Mouse (Mus musculus): Measurements from ENCODE around the gene Tfdp1. TPM values are rescaled to one million over a fixed set of nuclear protein-coding genes. Genes with fewer than 3 reads are reported as not detected.
A peak's percentile ranks its signal among the peaks of the same experiment; 100 is the strongest.

Gene Tfdp1
- total RNA-seq, 2 experiments from 2014 or later: 54.7 to 57.2 TPM

DNA sequence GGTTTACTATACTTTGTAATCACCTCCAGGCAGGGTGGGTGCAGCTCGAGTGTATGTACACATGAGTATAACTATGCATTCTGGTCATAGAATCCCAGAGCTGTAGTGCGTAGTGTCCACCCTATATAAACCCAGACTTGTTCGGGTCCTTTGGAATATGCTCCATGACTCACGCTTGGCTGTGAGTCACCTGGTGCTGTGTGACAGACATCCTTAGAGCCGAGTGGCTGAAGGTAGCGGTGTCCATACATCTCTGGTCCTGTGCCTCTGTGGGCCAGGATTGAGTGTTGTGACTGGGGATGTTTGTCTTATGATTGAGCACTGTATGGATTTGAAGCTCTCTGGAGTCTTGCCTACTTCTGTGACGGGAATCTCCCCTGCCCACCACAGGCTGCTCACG, 14.1 kb downstream of the Tfdp1 start:
- intact Hi-C loops (cut with DNase I): no loop called here

DNA sequence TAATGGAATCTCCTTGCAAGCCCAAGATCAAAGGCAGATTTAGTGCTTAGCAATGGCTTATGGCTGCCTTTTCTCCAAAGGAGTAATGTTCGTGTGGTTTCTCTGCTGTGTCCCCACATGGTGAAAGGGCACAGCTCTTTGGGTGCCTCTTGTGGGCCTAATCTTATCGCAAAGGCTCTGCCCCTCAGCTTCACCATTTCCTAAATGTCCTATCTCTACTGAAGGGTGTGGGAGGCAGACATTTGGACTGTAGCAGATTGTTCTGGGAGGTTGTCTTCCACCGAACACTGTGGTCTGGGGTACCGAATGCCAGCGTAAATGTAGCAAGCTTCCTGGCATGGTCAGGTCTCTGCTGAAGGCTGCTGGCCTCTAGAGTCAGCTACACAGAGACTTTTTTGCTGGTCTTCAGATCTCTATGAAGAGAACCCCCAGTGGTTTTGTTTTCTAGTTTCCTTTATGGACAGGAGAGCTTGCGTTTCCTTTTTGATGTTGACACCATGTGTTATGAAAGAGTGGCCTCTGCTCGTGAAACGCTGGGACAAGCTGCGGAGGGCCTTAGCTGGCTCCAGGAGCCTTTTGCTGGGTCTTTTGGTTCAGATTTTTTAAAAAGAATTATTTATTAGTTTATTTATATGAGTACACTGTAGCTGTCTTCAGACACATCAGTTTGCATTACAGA, 14.7 kb downstream of the Tfdp1 start:
- intact Hi-C loops (cut with DNase I): no loop called here
- DNase-seq: no peak

More for the DNA sequence above, 14.1 kb downstream of the Tfdp1 start:
- no peak for DNase-seq

DNA sequence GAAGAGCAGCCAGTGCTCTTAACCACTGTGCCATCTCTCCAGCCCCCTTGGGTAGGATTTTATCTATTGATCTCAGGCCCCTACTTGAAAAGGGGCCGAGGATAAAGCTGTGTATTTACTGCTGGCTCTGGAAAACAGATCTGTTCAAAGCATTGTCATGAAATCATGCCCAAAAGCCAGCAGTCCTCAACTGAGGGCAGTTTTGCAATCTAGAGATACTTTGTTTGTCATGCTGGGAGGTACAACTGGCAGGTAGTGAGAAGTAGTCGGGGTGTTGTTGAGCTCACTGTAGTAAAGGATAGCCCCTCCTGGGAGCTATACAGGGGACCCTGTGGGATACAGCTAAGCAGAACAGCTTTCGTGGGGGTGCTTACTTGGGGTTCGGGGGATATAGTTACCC, 15.3 kb downstream of the Tfdp1 start:
- intact Hi-C loops (cut with DNase I): no loop called here
- no peak for DNase-seq

DNA sequence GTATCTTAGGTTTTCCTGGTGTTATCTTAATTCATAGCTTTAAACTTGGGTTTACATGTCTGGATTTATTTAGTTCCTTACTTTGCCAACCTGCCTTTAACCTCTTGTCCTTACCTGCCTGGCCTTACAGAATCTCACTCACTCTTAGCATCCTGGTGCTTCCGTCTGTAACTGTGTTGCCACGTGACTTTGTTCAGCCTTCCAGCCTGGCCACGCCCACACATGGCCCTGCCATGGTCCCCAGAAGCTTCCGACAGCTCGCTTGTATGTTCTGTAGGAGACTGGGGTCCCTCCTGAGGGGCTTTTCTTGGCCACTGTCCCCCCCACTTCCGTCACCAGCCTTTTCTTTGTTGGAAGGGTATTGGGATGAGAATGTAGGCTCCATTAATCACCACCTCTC, 17.7 kb downstream of the Tfdp1 start:
- DNase-seq: no peak
- intact Hi-C loops (cut with DNase I): no loop called here

DNA sequence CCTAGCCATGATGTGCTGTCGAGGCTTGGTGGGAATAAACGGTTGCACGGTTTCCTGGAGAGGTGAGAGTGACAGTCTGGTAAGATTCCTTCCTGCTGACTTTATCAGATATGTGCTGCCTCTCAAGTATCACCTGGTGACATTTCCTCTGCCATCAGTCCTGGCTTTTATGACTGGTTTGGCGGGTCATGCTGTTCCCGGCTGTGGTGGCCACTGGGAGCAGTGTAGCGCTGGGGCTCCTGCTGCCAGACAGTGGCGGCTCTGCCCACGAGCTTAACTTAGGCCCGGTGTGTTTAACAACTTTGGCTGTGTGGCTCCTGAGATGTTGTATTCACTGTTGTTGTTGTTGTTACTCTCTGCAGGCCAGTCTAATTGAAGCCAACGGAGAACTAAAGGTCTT, 18.1 kb downstream of the Tfdp1 start:
- DNase-seq: peak; percentile 13 to 18
- intact Hi-C loops (cut with DNase I): no loop called here

DNA sequence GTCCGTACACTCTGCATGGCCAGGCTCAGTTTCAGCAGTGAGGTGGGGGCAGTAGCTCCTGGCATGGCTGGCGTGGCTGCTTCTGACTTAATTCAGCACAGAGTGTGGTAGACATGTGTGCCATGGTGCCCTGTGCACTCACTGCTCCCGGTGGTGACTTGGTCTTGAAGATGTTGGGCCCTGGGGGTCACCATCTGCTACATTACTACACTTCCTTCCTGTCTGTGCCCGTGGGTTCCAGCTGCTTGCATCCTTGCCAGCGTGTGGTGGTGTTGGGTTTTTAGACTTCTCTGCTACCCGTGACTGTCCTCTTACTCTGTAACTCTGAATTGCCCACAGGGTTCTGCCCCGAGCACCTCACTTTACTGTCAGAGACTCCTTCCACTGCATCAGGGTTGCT, 21.7 kb downstream of the Tfdp1 start:
- DNase-seq: no peak
- intact Hi-C loops (cut with DNase I): no loop called here

DNA sequence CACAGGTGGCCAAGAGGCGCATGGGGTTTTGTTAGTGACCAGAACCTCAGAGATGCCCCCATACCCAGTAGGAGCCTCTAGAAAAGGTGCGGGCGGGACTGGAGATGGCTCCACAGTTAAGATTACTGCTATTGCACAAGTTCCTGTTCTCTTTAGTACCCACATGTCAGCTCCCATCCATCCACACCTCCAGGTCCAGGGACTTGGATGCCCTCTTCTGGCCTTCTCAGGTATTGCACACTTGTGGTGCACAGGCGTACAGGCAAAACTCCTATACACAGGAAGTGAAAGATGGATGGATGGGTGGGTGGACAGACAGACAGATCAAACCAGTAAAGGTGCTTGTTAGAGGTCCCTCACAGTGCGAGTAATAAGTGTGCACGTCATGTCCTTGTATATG, 23.3 kb downstream of the Tfdp1 start:
- intact Hi-C loops (cut with DNase I): no loop called here
- DNase-seq: peak in 1 of 2 experiments; percentile 16

DNA sequence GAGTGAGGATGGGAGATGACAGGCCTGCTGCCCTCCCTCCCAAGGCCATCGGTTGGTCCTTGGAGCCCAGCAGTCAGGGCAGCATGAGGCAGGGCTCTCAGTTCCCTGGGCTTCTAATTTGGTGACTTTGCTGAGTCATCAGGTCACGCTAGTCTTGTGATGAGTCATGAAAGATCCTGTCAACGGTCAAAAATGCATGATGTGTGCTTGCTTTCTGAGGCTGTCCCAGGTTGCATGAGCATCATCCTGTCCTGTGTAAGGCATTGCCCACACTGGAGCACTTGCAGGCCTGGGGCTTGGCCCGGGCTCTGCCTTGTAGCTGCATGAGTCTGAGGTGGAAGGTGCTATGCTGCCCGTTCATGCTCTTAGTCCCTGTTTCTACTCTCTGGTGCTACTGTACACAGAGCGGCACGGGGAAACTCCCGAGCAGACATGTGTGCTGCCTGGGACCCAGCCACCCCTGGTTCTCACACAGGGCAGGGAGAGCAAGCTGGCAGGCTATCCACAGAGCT, 34.7 kb downstream of the Tfdp1 start:
- no peak for DNase-seq
- intact Hi-C loops (cut with DNase I): no loop called here

DNA sequence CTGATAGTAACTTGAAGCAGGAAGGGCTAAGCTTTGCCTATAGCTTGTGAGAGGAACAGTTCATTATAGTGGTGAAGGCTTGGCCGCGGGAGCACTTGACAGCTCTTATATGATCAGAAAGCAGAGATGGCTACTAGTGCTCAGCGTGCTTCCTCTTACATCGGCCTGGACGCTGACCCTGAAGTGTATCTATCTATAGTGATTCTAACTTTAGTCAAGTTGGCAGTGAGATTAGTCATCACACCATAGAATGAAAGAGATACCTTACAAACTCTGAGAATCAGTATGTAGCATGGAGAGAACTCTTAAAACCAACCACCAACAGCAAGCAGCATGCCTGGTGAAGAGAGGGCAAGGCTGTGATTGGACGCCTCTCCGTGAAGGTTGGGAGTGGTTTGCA, 43.1 kb downstream of the Tfdp1 start:
- intact Hi-C loops (cut with DNase I): no loop called here
- no peak for DNase-seq

DNA sequence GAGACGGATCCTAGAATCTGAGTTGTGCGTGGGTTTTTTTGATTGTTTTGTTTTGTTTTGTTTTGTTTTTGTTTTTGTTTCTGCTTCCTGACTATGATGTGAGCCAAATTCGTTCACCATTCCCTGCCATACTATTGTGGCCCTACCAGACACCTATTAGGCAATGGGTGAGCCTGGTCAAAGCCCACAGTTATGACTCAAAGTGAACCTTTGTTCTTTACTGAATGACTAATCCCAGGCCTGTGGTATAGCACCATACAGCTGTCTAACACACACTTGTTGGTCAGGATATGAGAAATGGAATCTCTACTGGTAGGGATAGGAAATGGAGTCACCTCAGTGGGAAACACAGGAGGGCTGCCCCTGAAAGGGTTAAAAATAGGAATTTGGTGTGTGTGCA, 44.0 kb downstream of the Tfdp1 start:
- intact Hi-C loops (cut with DNase I): no loop called here
- DNase-seq: no peak

DNA sequence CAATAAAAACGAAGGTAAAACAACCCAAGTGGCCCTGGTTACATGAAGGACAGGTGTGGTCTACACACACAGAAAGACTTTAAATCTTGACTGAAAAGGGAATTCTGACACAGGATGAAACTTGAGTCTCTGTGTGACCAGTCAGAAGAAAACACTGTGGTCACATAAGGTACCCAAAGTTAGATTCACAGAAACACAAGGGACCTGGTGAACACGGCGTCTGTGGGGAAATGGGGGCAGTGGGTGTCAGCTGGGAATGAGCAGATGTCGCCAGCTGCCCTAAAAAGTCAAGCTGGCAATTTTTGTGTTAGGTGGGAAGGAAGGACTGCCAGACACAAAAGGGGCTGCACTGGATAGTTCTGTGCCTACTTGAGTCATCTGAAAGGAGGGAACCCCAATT, 44.4 kb downstream of the Tfdp1 start:
- intact Hi-C loops (cut with DNase I): no loop called here
- DNase-seq: no peak

DNA sequence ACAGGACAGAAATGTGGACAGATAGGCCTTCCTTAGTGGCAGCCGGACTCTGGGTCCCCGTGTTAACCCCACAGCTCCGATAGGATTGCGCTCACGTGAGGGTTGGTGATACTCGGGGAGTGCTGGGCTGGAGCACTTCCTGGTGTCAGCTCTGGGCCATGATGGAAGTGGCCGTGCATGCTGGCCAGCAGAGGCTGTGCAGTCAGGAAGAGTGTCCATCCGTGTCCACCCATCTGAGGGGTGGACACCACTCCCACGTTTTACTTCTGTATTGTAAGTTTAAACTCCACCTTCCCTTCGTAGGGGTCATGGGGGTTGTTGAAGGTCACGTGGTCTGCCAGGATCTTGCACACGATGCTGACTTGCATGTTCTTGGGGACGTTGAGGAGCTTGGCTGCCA, 47.8 kb downstream of the Tfdp1 start:
- no peak for DNase-seq
- intact Hi-C loops (cut with DNase I): no loop called here

DNA sequence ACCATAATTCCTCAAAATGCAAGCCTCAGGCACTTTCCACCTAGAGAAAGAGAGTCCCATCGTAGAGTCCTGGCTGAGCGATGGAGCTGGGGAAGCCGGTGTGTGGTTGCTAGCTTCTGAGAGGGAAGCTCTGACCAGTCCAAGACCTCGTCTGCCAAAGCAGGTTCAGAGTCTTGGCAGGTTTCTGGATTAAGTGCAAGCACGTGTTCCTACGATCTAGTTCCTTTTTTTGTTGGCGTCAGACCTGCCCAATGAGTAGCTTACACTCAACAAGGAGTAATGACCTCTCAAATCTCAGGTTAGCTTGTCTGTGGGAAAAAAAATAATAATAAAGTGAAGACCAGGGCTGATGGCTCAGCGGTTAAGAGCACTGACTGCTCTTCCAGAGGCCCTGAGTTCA, 49.2 kb downstream of the Tfdp1 start:
- DNase-seq: no peak

DNA sequence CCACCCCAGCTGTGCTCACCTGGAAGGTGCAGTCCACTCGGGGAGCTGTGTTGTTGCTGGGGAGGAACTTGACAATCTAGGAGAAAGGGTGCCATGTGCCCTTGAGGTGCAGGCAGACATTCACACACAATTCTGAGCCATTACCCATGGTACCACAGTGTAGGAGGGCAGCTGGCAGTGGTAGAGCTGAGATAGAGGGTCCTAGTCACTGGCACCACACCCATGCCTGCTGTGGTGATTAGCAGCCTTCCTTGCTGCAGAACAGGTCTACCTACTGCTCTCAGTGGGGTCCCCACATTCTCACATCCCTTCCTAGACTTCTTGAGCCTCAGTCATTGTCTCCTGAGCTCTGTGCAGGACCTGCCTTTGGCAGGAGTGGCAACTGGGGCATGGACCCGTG, 50.2 kb downstream of the Tfdp1 start:
- no peak for DNase-seq

More for the DNA sequence above, 49.2 kb downstream of the Tfdp1 start:
- intact Hi-C loops (cut with DNase I): no loop called here

DNA sequence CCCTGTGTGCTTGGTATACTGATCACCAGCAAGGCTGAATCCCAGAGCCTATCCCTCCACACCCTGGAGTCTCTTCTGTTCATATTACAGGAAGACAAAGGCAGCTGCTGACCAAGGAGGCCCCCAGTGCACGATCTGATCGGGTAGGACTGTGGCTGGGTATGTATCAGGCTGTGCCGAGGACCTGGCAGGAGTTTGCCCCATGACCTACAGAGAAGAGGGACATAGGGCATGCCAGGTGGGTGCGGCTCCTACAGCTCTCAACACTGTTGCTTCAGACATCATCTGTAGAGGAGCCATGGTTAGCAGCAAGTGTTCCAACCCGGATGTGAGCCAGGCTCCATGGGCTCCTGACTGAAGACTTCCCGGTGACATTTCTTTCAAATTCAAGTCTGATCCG, 55.3 kb downstream of the Tfdp1 start:
- DNase-seq: no peak
- intact Hi-C loops (cut with DNase I): no loop called here

More for the DNA sequence above, 50.2 kb downstream of the Tfdp1 start:
- intact Hi-C loops (cut with DNase I): no loop called here

DNA sequence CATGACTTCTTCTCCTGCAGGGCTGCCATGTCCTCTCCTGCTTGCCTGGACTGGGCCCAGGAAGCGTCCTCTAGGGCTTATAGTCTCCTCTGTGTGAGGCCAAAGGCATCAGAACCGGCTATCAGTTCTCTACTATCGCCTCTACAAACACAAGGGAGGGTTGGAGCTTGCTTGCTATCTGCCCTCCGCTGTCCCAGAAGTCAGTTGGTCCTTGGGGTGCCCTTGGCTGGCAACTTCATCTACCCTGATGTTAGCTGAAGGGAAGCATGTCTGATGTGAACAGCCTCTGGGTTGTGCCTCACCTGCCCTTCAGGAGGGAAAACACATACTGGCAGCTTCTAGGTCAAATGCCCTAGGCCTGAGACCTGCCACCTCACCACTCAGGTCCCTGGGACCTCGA, 58.2 kb downstream of the Tfdp1 start, which contains the start of gene Atp4b:
Gene Atp4b (minus strand): TSS at position 101 of the 400 bp plus-strand sequence.
- no peak for DNase-seq
- intact Hi-C loops (cut with DNase I): no loop called here

DNA sequence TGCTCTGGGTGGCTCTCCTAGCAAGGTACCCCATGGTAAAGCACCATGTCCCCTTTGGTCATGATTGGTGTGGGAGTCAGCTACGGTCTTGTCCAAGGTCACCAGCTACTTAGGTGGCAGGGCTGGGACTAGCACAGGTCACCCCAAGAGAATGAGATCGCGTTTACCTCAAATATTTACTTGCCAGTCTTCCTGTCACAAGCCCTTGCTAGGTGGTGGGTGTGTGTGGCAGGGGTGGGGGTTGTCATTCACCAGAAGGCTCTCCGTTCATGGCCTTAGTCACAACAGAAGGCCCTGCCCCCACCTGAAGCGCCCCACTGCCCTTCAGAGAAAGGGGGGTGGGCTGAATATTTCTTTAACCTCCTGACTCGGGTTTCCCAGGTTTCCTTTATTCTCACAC, 65.0 kb downstream of the Tfdp1 start:
- no peak for DNase-seq

DNA sequence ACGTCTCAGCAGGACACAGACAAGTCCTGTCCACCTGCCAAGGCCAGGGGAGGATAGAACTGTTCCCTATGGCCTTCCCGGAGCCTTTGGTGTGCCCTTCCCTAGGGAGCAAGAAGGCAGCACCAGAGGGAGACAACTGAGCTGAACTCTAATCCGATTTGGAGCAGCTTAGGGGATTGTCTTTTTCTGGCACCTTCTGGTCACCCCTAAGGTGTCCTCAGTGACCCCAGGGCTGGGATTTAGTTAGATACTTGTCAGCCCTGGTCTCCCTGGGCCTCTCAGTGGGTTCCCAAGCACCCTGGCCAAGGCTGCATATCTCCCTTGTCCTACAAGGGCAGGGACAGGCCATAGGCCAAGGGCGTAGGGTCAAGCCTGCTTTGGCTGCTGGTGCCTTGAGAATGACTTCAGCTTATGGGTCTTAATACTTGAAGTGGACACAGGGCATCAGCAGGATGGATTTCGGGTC, 66.1 kb downstream of the Tfdp1 start, which contains the start of gene Grk1:
Gene Grk1 (plus strand): TSS at position 416 of the 466 bp plus-strand sequence.
- DNase-seq: no peak
- intact Hi-C loops (cut with DNase I): no loop called here

More for the DNA sequence above, 65.0 kb downstream of the Tfdp1 start:
- intact Hi-C loops (cut with DNase I): no loop called here

DNA sequence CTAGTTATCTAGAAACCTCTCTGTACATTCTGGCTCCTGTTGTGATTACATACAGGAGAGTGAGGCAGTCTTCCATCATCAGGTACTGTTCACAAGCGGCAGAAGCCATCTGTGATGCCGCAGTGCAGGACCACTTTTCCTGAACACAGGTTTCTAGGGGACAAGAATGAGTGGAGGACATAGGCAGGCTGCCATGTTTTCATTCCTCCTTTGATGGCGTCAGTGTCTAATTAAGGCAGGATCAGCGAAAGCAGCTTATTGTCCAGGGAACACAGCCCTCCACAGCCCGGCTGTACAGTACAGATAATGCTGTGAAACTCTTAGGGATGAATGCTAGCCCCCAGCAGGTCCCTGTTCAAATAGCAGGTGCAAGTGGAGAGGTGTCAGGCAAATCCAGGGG, 67.5 kb downstream of the Tfdp1 start:
- no peak for DNase-seq
- intact Hi-C loops (cut with DNase I): no loop called here

DNA sequence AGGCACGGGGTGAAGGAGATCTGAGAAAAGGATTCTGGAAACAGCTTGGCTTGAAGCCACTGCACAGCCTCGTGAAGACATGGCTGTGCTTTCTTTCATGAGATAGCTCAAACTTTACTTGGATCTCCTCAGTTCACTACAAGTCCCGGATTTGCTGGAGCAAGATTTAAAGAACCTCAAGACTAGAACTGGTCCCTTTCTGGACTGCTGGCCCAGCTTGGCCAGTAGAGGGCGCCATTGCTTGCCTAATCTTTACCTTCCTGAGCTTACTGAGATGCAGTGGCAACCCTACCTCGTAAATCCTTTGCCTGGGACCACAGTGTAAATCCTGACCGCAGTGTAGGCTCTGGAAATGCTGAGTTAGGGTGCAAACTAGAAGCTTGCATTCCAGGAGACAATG, 73.0 kb downstream of the Tfdp1 start:
- intact Hi-C loops (cut with DNase I): loop anchor here (1.0 kb wide), 1 partner anchor 51 kb away; no protein-coding TSS in a partner anchor
- DNase-seq: peak; percentile 60 to 80

DNA sequence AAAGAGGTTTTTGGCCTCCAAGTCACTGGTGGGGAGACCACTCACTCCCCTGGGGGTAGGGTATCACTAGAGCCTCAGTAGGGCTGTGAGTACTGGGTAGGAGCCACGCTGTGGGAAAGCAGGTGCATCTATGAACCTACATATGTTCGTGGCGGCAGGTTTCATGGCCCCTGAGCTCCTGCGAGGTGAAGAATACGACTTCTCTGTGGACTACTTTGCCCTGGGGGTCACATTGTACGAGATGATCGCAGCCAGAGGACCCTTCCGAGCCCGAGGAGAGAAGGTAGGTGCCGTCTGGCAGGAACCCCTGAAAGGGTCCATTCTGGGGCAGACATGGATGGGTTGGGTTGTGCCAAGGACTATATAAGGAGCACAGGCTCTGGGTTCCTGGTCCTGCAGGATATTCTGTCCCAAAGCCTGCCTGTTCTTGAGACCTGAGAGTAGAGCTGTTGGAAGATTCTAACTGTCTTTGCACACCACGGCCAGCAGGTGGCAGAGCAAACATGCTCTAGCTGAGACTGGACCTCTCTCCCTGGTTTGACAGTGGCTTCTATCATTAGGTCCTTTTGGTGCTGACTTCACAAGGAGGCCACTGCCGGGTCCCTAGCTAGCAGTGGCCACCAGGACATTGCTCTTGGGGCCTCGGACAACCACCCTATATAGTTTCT, 74.5 kb downstream of the Tfdp1 start:
- peak; percentile 65 to 81 for DNase-seq
- intact Hi-C loops (cut with DNase I): loop anchor here (1.0 to 2.0 kb wide), 2 partner anchors 135 to 340 kb away; no protein-coding TSS in a partner anchor

All from heart, postnatal 10 days (tissue).